Mouse (Mus musculus): Measurements from ENCODE around the gene Olfr1032. TPM values are rescaled to one million over a fixed set of nuclear protein-coding genes. Genes with fewer than 3 reads are reported as not detected.
"Not testable (repeated sequence)": the region's sequence is repeated elsewhere in the genome, so short reads cannot be mapped to it uniquely, and the experiment has no call there.

The Olfr1032 gene
- not detected in 2 replicates for polyA plus RNA-seq (2012; rRNA removed)

DNA sequence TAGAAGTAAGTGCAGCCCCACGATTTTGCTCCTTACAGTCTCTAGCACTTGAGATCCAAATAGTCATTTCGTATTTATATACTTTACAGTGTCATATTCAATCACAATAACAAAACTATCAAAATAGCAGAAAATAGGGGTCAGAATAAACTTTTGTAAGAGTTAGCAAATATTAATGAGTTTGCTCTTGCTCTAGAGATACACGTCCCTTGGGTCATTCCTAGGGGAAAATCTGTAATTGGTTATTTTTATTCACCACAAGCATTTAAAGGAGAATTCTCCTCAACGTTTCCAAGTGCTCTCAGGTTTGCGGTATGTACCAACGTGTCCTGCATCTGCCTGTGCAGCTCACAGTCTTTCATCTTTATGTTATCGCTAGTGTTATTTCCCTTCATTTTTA lies at the start of gene Olfr1032:
TSS of gene Olfr1032 (plus strand) at position 301 of the 400 bp plus-strand sequence.
- no peak for DNase-seq (ENCODE audit: extremely low spot score in 1 of 2, low spot score in 1 of 2)

DNA sequence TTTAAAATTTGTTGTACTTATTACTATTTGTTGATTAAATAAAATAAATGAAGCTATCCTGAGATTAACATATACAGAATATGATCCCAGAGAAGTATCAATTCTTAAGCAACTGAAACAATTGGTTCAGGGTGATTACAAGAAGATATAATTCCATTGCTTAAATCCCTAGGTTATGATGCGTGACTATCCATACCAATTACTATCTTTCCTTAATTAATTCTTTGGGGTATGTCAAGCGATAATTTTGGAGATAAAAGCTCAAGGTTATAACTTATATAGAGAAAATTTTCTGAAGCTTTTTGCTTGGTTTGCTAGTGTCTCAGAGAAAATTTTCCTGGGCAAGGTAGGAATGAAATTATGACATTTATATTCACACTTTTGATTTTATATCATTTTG lies 31.7 kb upstream of the Olfr1032 start, which contains the start of gene Olfr1029:
TSS of gene Olfr1029 (plus strand) at position 301 of the 400 bp plus-strand sequence.
- no peak for DNase-seq (ENCODE audit: extremely low spot score in 1 of 2, low spot score in 1 of 2)

DNA sequence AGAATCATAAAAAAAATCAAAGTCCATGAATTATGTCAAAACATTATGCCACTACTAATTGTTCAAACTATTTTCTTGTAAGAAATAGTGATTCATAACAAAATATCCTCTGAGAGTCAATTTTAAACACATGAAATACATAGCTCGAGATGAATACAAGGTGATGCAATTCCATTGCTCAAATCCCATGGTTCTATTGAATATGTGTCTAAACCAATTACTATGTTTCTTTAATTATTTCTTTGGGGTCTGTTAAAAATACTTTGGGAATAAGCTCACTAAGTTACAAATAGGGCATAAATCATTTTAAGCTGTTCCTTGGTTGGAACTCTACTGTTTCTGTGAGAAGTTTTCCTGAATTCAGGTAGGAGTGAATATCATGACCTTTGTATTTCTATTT lies 26.4 kb upstream of the Olfr1032 start, which contains the start of gene Olfr1030:
TSS of gene Olfr1030 (plus strand) at position 301 of the 400 bp plus-strand sequence.
- DNase-seq (ENCODE audit: extremely low spot score in 1 of 2, low spot score in 1 of 2), result no peak

DNA sequence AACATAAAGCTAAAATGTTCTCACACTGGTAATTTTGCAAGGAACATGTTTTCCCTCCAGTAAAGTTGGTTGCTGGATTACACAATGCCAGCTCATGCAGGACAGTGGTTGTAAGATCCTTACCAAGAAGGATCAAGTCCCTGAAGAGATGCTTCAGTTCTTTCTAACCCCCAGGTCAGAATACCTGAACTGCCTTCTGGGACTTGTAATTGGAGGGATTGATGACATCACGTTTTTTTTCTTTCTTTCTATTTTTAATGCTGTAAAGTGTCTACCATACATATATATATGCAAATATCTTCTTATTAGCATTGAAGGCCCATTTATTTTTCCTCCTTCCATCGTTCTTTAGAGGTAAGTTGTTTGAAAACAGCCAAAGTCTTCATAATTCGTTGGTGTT lies 15.3 kb upstream of the Olfr1032 start, which contains the start of gene Olfr1031:
TSS of gene Olfr1031 (plus strand) at position 301 of the 400 bp plus-strand sequence.
- no peak for DNase-seq (ENCODE audit: extremely low spot score in 1 of 2, low spot score in 1 of 2)

GRCm38 (mm10) chr2:86020406-86020805 lies 15.1 kb downstream of the Olfr1032 start, which contains the start of gene Olfr1033:
Gene Olfr1033, plus strand, starts transcription at chr2:86020633.
- not testable (repeated sequence) for DNase-seq (ENCODE audit: extremely low spot score in 1 of 2, low spot score in 1 of 2)

GRCm38 (mm10) chr2:86021518-86021917 lies 16.2 kb downstream of the Olfr1032 start:
- not testable (repeated sequence) for DNase-seq (ENCODE audit: extremely low spot score in 1 of 2, low spot score in 1 of 2)

GRCm38 (mm10) chr2:86045561-86045960 lies 40.2 kb downstream of the Olfr1032 start, which contains the start of gene Olfr1034:
Gene Olfr1034, plus strand, starts transcription at chr2:86045861.
- no peak for DNase-seq (ENCODE audit: extremely low spot score in 1 of 2, low spot score in 1 of 2)

DNA sequence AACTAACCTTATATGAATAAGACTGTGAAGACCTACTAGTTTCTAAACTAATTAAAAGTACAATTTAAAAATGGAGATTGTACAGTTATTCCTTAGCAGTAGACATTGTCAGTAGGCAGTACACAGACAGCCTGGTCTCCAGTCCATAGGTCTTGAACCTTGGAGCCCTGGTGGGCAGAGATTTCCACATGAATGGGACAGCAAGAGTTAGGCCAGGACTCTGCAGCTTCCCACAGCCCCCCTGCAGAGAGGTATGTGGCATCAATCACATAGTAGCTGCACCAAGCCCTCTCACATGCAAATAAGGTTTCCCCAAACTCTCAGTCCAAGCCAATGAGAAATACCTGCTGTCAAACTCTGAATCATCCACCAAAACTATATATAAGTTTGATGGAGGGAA lies 45.4 kb downstream of the Olfr1032 start:
- DNase-seq (ENCODE audit: extremely low spot score in 1 of 2, low spot score in 1 of 2), result not testable (repeated sequence)

Other genes starting within 250 kb of the Olfr1032 start
- gene Olfr1012, start 242.8 kb upstream of the Olfr1032 start, polyA plus RNA-seq (2012; rRNA removed), result not detected in 2 replicates
- gene Olfr1013, start 238.4 kb upstream of the Olfr1032 start, polyA plus RNA-seq (2012; rRNA removed), result 0.10 TPM in 1 of 2 replicates, not detected in the other
- not detected in 2 replicates for gene Olfr1014, start 232.8 kb upstream of the Olfr1032 start, polyA plus RNA-seq (2012; rRNA removed)
- not detected in 2 replicates for gene Olfr1015, start 223.5 kb upstream of the Olfr1032 start, polyA plus RNA-seq (2012; rRNA removed)
- gene Olfr1016, start 203.0 kb upstream of the Olfr1032 start, polyA plus RNA-seq (2012; rRNA removed), result not detected in 2 replicates
- gene Olfr1018, start 187.1 kb upstream of the Olfr1032 start, polyA plus RNA-seq (2012; rRNA removed), result 0.27 TPM in 1 of 2 replicates, not detected in the other
- gene Olfr1019, start 160.1 kb upstream of the Olfr1032 start, polyA plus RNA-seq (2012; rRNA removed), result 0.06 TPM in 1 of 2 replicates, not detected in the other
- not detected in 2 replicates for gene Olfr1020, start 158.5 kb upstream of the Olfr1032 start, polyA plus RNA-seq (2012; rRNA removed)
- gene Olfr1022, start 136.9 kb upstream of the Olfr1032 start, polyA plus RNA-seq (2012; rRNA removed), result not detected in 2 replicates
- not detected in 2 replicates for gene Olfr1023, start 119.9 kb upstream of the Olfr1032 start, polyA plus RNA-seq (2012; rRNA removed)
- gene Olfr1024, start 100.5 kb upstream of the Olfr1032 start, polyA plus RNA-seq (2012; rRNA removed), result not detected in 2 replicates
- gene Olfr1025-ps1, start 90.3 kb upstream of the Olfr1032 start, polyA plus RNA-seq (2012; rRNA removed), result not detected in 2 replicates
- not detected in 2 replicates for gene Olfr1026, start 84.0 kb upstream of the Olfr1032 start, polyA plus RNA-seq (2012; rRNA removed)
- gene Olfr1028, start 55.1 kb upstream of the Olfr1032 start, polyA plus RNA-seq (2012; rRNA removed), result not detected in 2 replicates
- gene Olfr1029, start 31.6 kb upstream of the Olfr1032 start, polyA plus RNA-seq (2012; rRNA removed), result 0.08 and 0.11 TPM in 2 replicates
- gene Olfr1030, start 26.3 kb upstream of the Olfr1032 start, polyA plus RNA-seq (2012; rRNA removed), result 0.04 TPM in 1 of 2 replicates, not detected in the other
- not detected in 2 replicates for gene Olfr1031, start 15.2 kb upstream of the Olfr1032 start, polyA plus RNA-seq (2012; rRNA removed)
- 0.11 and 0.16 TPM in 2 replicates for gene Olfr1033, start 15.1 kb downstream of the Olfr1032 start, polyA plus RNA-seq (2012; rRNA removed)
- gene Olfr1034, start 40.3 kb downstream of the Olfr1032 start, polyA plus RNA-seq (2012; rRNA removed), result 0.02 TPM in 1 of 2 replicates, not detected in the other
- not detected in 2 replicates for gene Olfr1036, start 68.5 kb downstream of the Olfr1032 start, polyA plus RNA-seq (2012; rRNA removed)
- not detected in 2 replicates for gene Olfr1037, start 81.8 kb downstream of the Olfr1032 start, polyA plus RNA-seq (2012; rRNA removed)
- not detected in 2 replicates for gene Olfr1039, start 130.4 kb downstream of the Olfr1032 start, polyA plus RNA-seq (2012; rRNA removed)
- gene Olfr1040, start 141.2 kb downstream of the Olfr1032 start, polyA plus RNA-seq (2012; rRNA removed), result not detected in 2 replicates
- not detected in 2 replicates for gene Olfr1042, start 156.3 kb downstream of the Olfr1032 start, polyA plus RNA-seq (2012; rRNA removed)
- not detected in 2 replicates for gene Olfr1043, start 162.0 kb downstream of the Olfr1032 start, polyA plus RNA-seq (2012; rRNA removed)
- gene Olfr1044, start 172.3 kb downstream of the Olfr1032 start, polyA plus RNA-seq (2012; rRNA removed), result not detected in 2 replicates
- 0.10 TPM in 1 of 2 replicates, not detected in the other for gene Olfr52, start 180.1 kb downstream of the Olfr1032 start, polyA plus RNA-seq (2012; rRNA removed)
- gene Olfr1045, start 197.5 kb downstream of the Olfr1032 start, polyA plus RNA-seq (2012; rRNA removed), result 0.04 and 0.12 TPM in 2 replicates
- gene Olfr1046, start 213.8 kb downstream of the Olfr1032 start, polyA plus RNA-seq (2012; rRNA removed), result not detected in 2 replicates
- not detected in 2 replicates for gene Olfr1047, start 225.9 kb downstream of the Olfr1032 start, polyA plus RNA-seq (2012; rRNA removed)
- gene Olfr1048, start 234.7 kb downstream of the Olfr1032 start, polyA plus RNA-seq (2012; rRNA removed), result 0.02 TPM in 1 of 2 replicates, not detected in the other

Measured in frontal cortex, adult 2 months (tissue).